Mouse (Mus musculus): ENCODE measurements at regions not wholly inside any gene's neighbourhood (a gene's known extent, or its start where the extent isn't known, plus 50 kb on each side); places are given as distances from the start of the nearest gene placed in this dataset.

- H3K36me3 ChIP-seq (replicated peaks in 1 of 2; ENCODE audit: control insufficient read depth in 1 of 2, insufficient read depth in 1 of 2, low read length in 1 of 2) = no peaks in the 10 kb centered on the region
- H3K9ac ChIP-seq (ENCODE audit: insufficient read depth, low read depth) = no peak overlapping the region
- no peak overlapping the region for H3K4me2 ChIP-seq (ENCODE audit: insufficient read depth, low read depth, poor library complexity, severe bottlenecking)
- dilution Hi-C loops (cut with MboI; ENCODE audit: extremely low pct_ligation_motif_present, extremely low pct_unique_long_range_greater_than_20kb, low sequenced_read_pairs) (no loop called here), in situ Hi-C loops (cut with MboI; ENCODE audit: low pct_ligation_motif_present, low pct_unique_long_range_greater_than_20kb, low sequenced_read_pairs) (no loop called here)
- no peak for DNase-seq (ENCODE audit: extremely low read depth)
- H3K79me2 ChIP-seq (replicated peaks; ENCODE audit: control insufficient read depth, extremely low read depth, insufficient read depth, poor library complexity, severe bottlenecking) = no peaks in the 10 kb centered on the region
- no peaks in the 10 kb centered on the region for H3K27me3 ChIP-seq (replicated peaks)
- peaks cover 10 to 44% of the 10 kb centered on the region in 2 experiments; a peak in 3 of 4 replicates for H3K4me1 ChIP-seq (ENCODE audit: control insufficient read depth in 1 of 2, insufficient read depth in 2 of 2)
- TF ChIP-seq CTCF (conservative IDR thresholded peaks at IDR 0.05 in 1 of 2, IDR thresholded peaks at IDR 0.05 in 1 of 2; ENCODE audit: low read depth in 2 of 2, low read length in 2 of 2) = no peak
- no peak for TF ChIP-seq GABPA (IDR thresholded peaks at IDR 0.05; ENCODE audit: insufficient replicate concordance, low read depth, low read length)
- no peak for TF ChIP-seq JUN (IDR thresholded peaks at IDR 0.05; ENCODE audit: insufficient read depth, low read depth, low read length)
- no peak for TF ChIP-seq CHD2 (IDR thresholded peaks at IDR 0.05; ENCODE audit: low read length)
- TF ChIP-seq MAFK (IDR thresholded peaks at IDR 0.05; ENCODE audit: insufficient replicate concordance, low read length) = no peak
- no peak for TF ChIP-seq JUND (conservative IDR thresholded peaks at IDR 0.05; ENCODE audit: low read depth, low read length)
- no peak for TF ChIP-seq E2F4 (IDR thresholded peaks at IDR 0.05; ENCODE audit: insufficient replicate concordance, low read depth, low read length)
- TF ChIP-seq UBTF (IDR thresholded peaks at IDR 0.05; ENCODE audit: low read depth, low read length) = no peak
- TF ChIP-seq USF1 (IDR thresholded peaks at IDR 0.05; ENCODE audit: low read depth, low read length) = no peak
- H3K4me3 ChIP-seq (replicated peaks in 1 of 3; ENCODE audit: low read depth in 2 of 3, low read length in 2 of 3, poor library complexity in 1 of 3) = no peak overlapping the region
- no peak overlapping the region for H3K27ac ChIP-seq (ENCODE audit: insufficient read depth, low read depth)
- no peaks in the 10 kb centered on the region for H3K9me3 ChIP-seq (replicated peaks; ENCODE audit: low read length)
These were observed 72.6 kb downstream of the Rpusd4 start for GRCm38 (mm10) chr9:35340263-35340573.

GRCm38 (mm10) chr9:35340811-35341210, 73.1 kb downstream of the Rpusd4 start:
- in situ Hi-C loops (cut with MboI; ENCODE audit: low pct_ligation_motif_present, low pct_unique_long_range_greater_than_20kb, low sequenced_read_pairs) = no loop called here
- peak; percentile 60 for DNase-seq (ENCODE audit: extremely low read depth)
- dilution Hi-C loops (cut with MboI; ENCODE audit: extremely low pct_ligation_motif_present, extremely low pct_unique_long_range_greater_than_20kb, low sequenced_read_pairs) = no loop called here
- TF ChIP-seq MAZ (IDR thresholded peaks at IDR 0.05; ENCODE audit: low read depth, low read length) (no peak), ETS1 (conservative IDR thresholded peaks at IDR 0.05; ENCODE audit: low read depth, low read length) (peak; percentile 67; the same call in 1 of the 2 replicates), TBP (conservative IDR thresholded peaks at IDR 0.05; ENCODE audit: low read depth, low read length) (peak; percentile 65; the same call in 1 of the 2 replicates)
- no peaks in the 10 kb centered on the region for H3K27me3 ChIP-seq (replicated peaks)
- no peaks in the 10 kb centered on the region for H3K9me3 ChIP-seq (replicated peaks; ENCODE audit: low read length)
- peaks cover 10 to 44% of the 10 kb centered on the region in 2 experiments; a peak in 3 of 4 replicates for H3K4me1 ChIP-seq (ENCODE audit: control insufficient read depth in 1 of 2, insufficient read depth in 2 of 2)
- no peak overlapping the region for H3K4me2 ChIP-seq (ENCODE audit: insufficient read depth, low read depth, poor library complexity, severe bottlenecking)
- H3K79me2 ChIP-seq (replicated peaks; ENCODE audit: control insufficient read depth, extremely low read depth, insufficient read depth, poor library complexity, severe bottlenecking) = no peaks in the 10 kb centered on the region
- no peak overlapping the region for H3K9ac ChIP-seq (ENCODE audit: insufficient read depth, low read depth)
- H3K36me3 ChIP-seq (replicated peaks in 1 of 2; ENCODE audit: control insufficient read depth in 1 of 2, insufficient read depth in 1 of 2, low read length in 1 of 2) = no peaks in the 10 kb centered on the region
- no peak overlapping the region for H3K4me3 ChIP-seq (replicated peaks in 1 of 3; ENCODE audit: low read depth in 2 of 3, low read length in 2 of 3, poor library complexity in 1 of 3)
- no peak overlapping the region for H3K27ac ChIP-seq (ENCODE audit: insufficient read depth, low read depth)

DNA sequence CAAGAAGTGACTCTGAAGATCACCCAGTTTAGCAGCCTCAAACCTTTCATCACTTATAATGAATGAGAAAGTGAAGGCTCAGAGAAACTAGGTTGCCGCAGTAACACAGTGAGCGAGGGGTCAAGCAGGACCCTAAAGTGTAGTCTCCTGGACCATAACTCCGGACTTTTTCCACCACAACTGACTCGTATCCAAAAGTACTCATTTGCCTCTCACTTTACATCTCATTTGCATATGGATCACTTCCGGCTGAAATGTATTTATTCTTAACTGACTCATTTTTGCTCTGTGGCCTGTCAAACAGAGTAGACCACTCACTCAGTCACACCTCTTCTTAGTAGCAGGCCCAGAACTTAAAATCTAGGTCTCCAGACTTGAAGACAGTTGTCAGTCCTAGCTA, 73.7 kb downstream of the Rpusd4 start:
- peak; percentile 67 for TF ChIP-seq EP300 (IDR thresholded peaks at IDR 0.05; ENCODE audit: low read length)
- no peak for TF ChIP-seq ZMIZ1 (IDR thresholded peaks at IDR 0.05; ENCODE audit: low read depth, low read length)
- TF ChIP-seq TBP (conservative IDR thresholded peaks at IDR 0.05; ENCODE audit: low read depth, low read length) = no peak
- TF ChIP-seq MAZ (IDR thresholded peaks at IDR 0.05; ENCODE audit: low read depth, low read length) = no peak
- no peak for TF ChIP-seq KAT2A (IDR thresholded peaks at IDR 0.05; ENCODE audit: insufficient replicate concordance, low read length)
- 0 out of 2 replicates have a peak, but pooled peaks have one; percentile 30 for TF ChIP-seq BHLHE40 (IDR thresholded peaks at IDR 0.05; ENCODE audit: low read depth, low read length)
- TF ChIP-seq ETS1 (conservative IDR thresholded peaks at IDR 0.05; ENCODE audit: low read depth, low read length) = peak; percentile 42; the same call in 1 of the 2 replicates
- TF ChIP-seq E2F4 (IDR thresholded peaks at IDR 0.05; ENCODE audit: insufficient replicate concordance, low read depth, low read length) = no peak
- peak; percentile 80 for DNase-seq (ENCODE audit: extremely low read depth)
- H3K4me1 ChIP-seq (ENCODE audit: control insufficient read depth in 1 of 2, insufficient read depth in 2 of 2) = peaks cover 10 to 39% of the 10 kb centered on the region in 2 experiments; a peak in 3 of 4 replicates
- no peaks in the 10 kb centered on the region for H3K79me2 ChIP-seq (replicated peaks; ENCODE audit: control insufficient read depth, extremely low read depth, insufficient read depth, poor library complexity, severe bottlenecking)
- H3K4me3 ChIP-seq (replicated peaks in 1 of 3; ENCODE audit: low read depth in 2 of 3, low read length in 2 of 3, poor library complexity in 1 of 3) = no peak overlapping the region
- H3K9ac ChIP-seq (ENCODE audit: insufficient read depth, low read depth) = no peak overlapping the region
- H3K27ac ChIP-seq (ENCODE audit: insufficient read depth, low read depth) = no peak overlapping the region
- no peaks in the 10 kb centered on the region for H3K27me3 ChIP-seq (replicated peaks)
- H3K36me3 ChIP-seq (replicated peaks in 1 of 2; ENCODE audit: control insufficient read depth in 1 of 2, insufficient read depth in 1 of 2, low read length in 1 of 2) = no peaks in the 10 kb centered on the region
- dilution Hi-C loops (cut with MboI; ENCODE audit: extremely low pct_ligation_motif_present, extremely low pct_unique_long_range_greater_than_20kb, low sequenced_read_pairs) = no loop called here
- H3K4me2 ChIP-seq (ENCODE audit: insufficient read depth, low read depth, poor library complexity, severe bottlenecking) = peak overlapping the region; percentile 45; the same call in 1 of the 2 replicates
- in situ Hi-C loops (cut with MboI; ENCODE audit: low pct_ligation_motif_present, low pct_unique_long_range_greater_than_20kb, low sequenced_read_pairs) = no loop called here
- H3K9me3 ChIP-seq (replicated peaks; ENCODE audit: low read length) = no peaks in the 10 kb centered on the region
